Mouse (Mus musculus) embryonic fibroblast, embryonic 13.5 days (primary cell): ENCODE results near the gene 4930563M21Rik. TPM values are rescaled to one million over a fixed set of nuclear protein-coding genes. Genes with fewer than 3 reads are reported as not detected.

Source experiments
- H3K27ac ChIP-seq: 2 replicates; pipeline ENCODE4 v1.5.1; 2012; ENCODE audit warnings: low read length, control low read depth, inconsistent platforms; ENCODE audit not compliant: insufficient read depth
- H3K4me1 ChIP-seq: 2 replicates; pipeline ENCODE4 v1.6.1; 2011; ENCODE audit warnings: low read length; ENCODE audit not compliant: control insufficient read depth, insufficient read depth
- H3K4me3 ChIP-seq: 2 replicates; pipeline ENCODE4 v1.5.1; 2011; ENCODE audit warnings: mild to moderate bottlenecking, control low read depth, low read length; ENCODE audit not compliant: insufficient read depth
- CTCF ChIP-seq: IDR thresholded peaks from 2 replicates; pipeline ENCODE4 v1.5.1; 2011; ENCODE audit warnings: mild to moderate bottlenecking, control low read depth, low read length, moderate library complexity, borderline replicate concordance; ENCODE audit not compliant: insufficient read depth
- POLR2A ChIP-seq: IDR thresholded peaks from 2 replicates; pipeline ENCODE4 v1.6.1; 2011; ENCODE audit warnings: low read depth, mild to moderate bottlenecking, control low read depth, low read length, moderate library complexity
- polyA plus RNA-seq: library from polyadenylated mRNA; stranded (reverse); fragments of >200 nt; gene quantifications from 2 replicates; pipeline ENCODE4 v1.2.4, GENCODE M21; 2011; ENCODE audit warnings: low read depth; ENCODE audit not compliant: missing spikeins, insufficient read length

Gene 4930563M21Rik
- polyA plus RNA-seq, 1 experiment: not detected

DNA sequence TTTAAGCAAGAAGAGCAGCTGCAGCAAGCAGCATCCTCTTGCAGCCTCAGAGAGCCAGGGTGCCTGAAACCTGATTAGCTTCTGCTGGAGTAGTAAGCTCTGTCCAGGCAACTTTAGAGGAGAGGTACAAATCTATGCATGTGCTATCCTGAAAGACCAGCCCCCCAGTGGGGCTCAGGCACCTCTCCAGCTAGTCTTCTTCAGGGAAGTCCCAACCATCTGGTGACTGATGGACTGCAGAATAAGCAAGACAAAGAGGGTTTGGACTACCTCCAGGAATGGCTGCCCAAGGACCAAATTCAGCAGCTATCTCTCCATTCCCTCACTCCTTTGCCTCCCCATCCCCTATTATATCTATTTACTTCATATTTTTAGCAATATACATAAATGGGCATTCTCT, 69.0 kb downstream of the 4930563M21Rik start:
- no peaks in the 10 kb centered on the region; the same call in 1 of the 2 replicates for H3K4me1 ChIP-seq
- no peak overlapping the region for H3K27ac ChIP-seq
- TF ChIP-seq POLR2A (no peak), CTCF (no peak)
- H3K4me3 ChIP-seq: no peak overlapping the region

DNA sequence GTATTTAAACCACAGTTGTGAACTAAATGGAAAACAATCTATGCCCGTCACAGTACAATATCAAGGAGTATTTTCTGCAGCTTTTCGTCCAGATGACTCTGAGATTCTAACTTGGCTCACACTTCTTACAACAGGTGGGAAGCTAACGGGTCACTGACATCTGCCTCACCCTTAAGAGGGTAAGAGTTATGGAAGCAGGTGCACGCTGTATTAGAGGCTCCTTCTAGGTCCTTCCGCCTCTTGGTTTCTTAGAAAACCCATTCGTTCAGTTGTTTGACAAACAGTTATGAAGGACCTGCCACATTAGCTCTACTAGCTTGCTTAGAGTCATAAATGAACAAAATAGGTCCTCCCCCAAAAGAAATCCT, 71.7 kb downstream of the 4930563M21Rik start:
- TF ChIP-seq POLR2A (no peak), CTCF (no peak)
- no peak overlapping the region for H3K27ac ChIP-seq
- H3K4me3 ChIP-seq: peak overlapping the region; percentile 81
- H3K4me1 ChIP-seq: no peaks in the 10 kb centered on the region; the same call in 1 of the 2 replicates

DNA sequence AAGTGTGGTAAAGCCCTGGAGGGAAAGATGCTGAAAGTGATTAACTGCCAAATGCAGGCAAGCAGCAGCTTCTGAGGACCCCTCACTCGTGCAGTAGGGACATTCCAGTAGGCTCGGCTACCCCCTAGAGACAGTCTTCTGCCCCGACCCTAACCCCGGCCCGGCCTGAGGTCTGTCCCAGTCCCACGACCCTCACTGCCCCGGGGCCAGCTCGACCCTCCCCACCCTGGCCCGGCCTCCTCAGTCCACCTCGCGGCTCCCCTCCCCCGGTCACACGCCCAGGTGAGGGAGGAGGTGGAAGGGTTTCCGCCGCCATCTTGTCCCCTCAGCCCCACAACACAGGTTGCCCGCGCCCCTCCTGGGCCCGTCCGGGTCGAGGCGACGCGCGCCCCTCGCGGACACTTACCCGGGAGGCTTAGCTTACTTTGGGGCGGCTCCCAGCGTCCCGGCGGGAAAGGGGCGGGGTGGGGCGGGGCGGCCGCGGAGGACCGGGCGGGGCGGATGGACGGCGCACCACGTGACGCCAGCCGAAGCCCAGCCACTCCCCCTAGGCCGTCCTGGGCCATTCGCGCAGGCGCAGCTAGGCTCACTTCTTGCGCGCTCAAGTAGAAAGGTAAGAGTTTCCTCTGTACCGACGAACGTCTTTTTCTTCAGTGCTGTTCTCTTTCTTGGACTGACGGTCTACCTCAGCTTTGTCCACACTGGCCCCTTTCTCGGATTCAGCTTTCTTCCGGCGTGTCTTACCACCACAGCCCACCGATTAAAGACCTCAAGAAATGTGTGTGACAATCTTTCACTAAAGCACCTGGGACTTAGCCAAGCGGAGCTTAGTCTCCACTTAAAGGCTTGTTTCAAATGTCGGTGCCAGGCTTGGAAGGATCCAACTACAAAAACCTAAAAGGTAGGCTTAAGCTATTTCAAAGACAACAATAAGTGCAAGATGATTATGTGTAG, 72.4 kb downstream of the 4930563M21Rik start, which contains the start of gene Scaper:
Gene Scaper, minus strand, starts transcription at position 456 of the 954 bp plus-strand sequence.
- H3K27ac ChIP-seq: no peak within 1 kb of the TSS
- H3K4me3 ChIP-seq: peak within 1 kb of the TSS; percentile 81
- H3K4me1 ChIP-seq: no peaks in the 10 kb centered on the region; the same call in 1 of the 2 replicates
- TF ChIP-seq POLR2A: peak; percentile 90
- peak; percentile 15; the same call in 1 of the 2 replicates for TF ChIP-seq CTCF

DNA sequence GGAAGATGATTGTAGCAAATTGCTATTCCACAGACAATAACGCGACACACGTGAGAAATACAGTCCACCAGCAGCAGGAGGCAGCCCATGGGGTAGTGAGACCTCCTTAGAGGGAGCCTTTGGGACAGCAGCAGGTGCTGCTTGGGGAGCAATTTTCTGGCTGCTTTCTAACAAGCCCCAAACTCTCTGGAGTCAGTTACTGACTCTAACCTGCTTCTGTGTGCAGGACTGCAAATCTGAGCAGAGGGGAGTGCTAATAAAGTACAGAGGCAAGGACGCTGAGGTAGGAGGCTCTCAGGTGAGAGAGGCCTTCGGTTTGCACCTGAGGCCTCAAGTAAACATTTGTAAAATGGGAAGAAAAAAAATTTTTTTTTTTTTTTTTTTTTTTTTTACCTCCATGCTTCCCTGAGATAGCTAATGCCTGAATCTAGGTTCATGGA, 73.1 kb downstream of the 4930563M21Rik start:
- TF ChIP-seq CTCF (no peak), POLR2A (no peak)

DNA sequence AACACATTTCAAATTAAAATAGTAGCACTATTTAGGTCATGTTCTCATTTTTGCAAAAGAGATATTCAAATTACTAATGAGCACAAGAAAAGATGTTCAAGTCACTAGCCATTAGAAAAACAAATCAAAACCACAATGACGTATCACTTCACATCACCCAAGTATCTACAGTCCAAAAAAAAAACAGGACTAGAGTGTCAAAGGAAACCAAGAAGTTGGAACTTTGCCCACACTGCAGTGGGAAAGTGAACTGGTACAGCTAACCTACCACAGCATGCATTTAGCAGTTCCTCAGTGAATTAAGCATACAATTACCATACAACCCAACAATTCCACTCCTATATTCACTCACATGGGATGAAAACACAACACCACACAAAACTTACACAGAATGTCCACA, 77.9 kb downstream of the 4930563M21Rik start:
- no peak overlapping the region for H3K4me3 ChIP-seq
- H3K27ac ChIP-seq: no peak overlapping the region
- TF ChIP-seq POLR2A: no peak
- TF ChIP-seq CTCF: no peak
- 0 out of 2 replicates have a peak, but pooled peaks cover 2% of the 10 kb centered on the region for H3K4me1 ChIP-seq

More for the DNA sequence above, 73.1 kb downstream of the 4930563M21Rik start:
- Histone ChIP-seq H3K4me1 (no peaks in the 10 kb centered on the region; the same call in 1 of the 2 replicates), H3K4me3 (peak overlapping the region; percentile 72), H3K27ac (no peak overlapping the region)

DNA sequence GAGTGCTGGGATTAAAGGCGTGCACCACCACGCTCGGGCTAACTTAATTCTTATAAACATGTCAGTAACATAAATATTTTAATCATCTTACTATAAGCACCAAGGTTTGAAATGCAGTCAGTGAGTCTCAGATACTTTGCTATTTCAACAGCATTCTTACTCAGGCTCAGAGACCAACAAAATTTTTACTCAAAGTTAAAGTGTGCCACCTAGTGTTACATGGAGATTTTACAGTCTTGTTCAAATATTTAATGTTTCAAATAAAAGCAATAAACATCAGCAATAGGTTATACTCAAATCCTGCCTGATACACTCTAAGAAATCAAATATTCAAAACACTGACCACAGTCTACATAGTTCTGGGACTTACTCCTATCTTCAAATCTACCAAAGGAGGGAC, 91.8 kb downstream of the 4930563M21Rik start:
- H3K27ac ChIP-seq: no peak overlapping the region
- no peaks in the 10 kb centered on the region for H3K4me1 ChIP-seq
- H3K4me3 ChIP-seq: no peak overlapping the region
- TF ChIP-seq POLR2A: no peak
- no peak for TF ChIP-seq CTCF

DNA sequence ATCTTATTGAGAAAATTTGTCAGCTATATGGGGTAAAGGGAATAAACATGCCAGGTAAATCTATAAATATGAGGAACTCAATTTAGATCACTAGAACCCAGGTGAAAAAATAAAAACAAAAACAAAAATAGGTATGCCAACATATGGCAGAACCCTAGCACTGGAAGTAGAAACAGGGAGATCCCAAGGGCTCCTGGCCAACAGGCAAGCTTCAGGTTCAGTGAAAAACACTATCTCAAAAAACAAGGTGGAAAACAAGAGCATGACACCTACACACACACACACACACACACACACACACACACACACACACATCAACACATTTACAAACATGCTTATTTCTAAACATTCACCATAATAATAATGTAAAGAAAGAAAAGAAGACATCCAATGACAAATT, 93.6 kb downstream of the 4930563M21Rik start:
- no peaks in the 10 kb centered on the region for H3K4me1 ChIP-seq
- TF ChIP-seq CTCF: no peak
- H3K4me3 ChIP-seq: no peak overlapping the region
- no peak overlapping the region for H3K27ac ChIP-seq

Other genes starting within 250 kb of the 4930563M21Rik start
- gene Scaper, start 72.4 kb downstream of the 4930563M21Rik start, polyA plus RNA-seq: 12.4 and 14.1 TPM in 2 replicates
- 142 and 173 TPM in 2 replicates for gene Rcn2, start 31.3 kb upstream of the 4930563M21Rik start, polyA plus RNA-seq
- gene Pstpip1, start 79.4 kb upstream of the 4930563M21Rik start, polyA plus RNA-seq: 2.6 and 4.1 TPM in 2 replicates
- gene Tspan3, start 154.9 kb upstream of the 4930563M21Rik start, polyA plus RNA-seq: 178 and 183 TPM in 2 replicates